Mouse (Mus musculus) G1E (cell line): Measurements from ENCODE around the gene Atp1b3. TPM values are rescaled to one million over a fixed set of nuclear protein-coding genes. Genes with fewer than 3 reads are reported as not detected.

Experiments
- ATAC-seq: 2 replicates; pipeline ENCODE4 v1.8.0; 2016; ENCODE audit warnings: mild to moderate bottlenecking; ENCODE audit not compliant: insufficient number of reproducible peaks, poor library complexity, low FRiP score, severe bottlenecking; ENCODE audit errors: extremely low read depth
- DNase-seq: peaks from one replicate; pipeline ENCODE4 v3.0.0; 2012; ENCODE audit warnings: low spot score
- H3K27me3 ChIP-seq: 2 replicates; pipeline ENCODE4 v1.6.1; 2012; ENCODE audit warnings: mild to moderate bottlenecking, low read length, inconsistent platforms; ENCODE audit not compliant: insufficient read depth
- H3K36me3 ChIP-seq: replicated peaks from 2 replicates; pipeline ENCODE3; 2012; ENCODE audit warnings: mild to moderate bottlenecking, inconsistent platforms
- H3K4me1 ChIP-seq: 2 replicates; pipeline ENCODE4 v1.6.1; 2012; ENCODE audit warnings: low read depth, low read length, inconsistent platforms, mixed read lengths; ENCODE audit not compliant: insufficient read depth
- H3K4me3 ChIP-seq: 2 replicates; pipeline ENCODE4 v1.5.1; 2012; ENCODE audit warnings: low read depth, mild to moderate bottlenecking, inconsistent platforms, low read length, moderate library complexity, mixed read lengths
- H3K9me3 ChIP-seq: replicated peaks from 2 replicates; pipeline ENCODE4 v1.6.1; 2012; ENCODE audit warnings: inconsistent platforms
- CTCF ChIP-seq: IDR thresholded peaks from 2 replicates; pipeline ENCODE4 v1.5.1; 2012; ENCODE audit warnings: low read depth, low read length, inconsistent platforms, mixed read lengths
- GATA1 ChIP-seq: IDR thresholded peaks from 2 replicates; pipeline ENCODE4 v1.6.1; 2012; ENCODE audit warnings: borderline replicate concordance, low read length, inconsistent platforms, mixed read lengths
- GATA2 ChIP-seq: IDR thresholded peaks from 2 replicates; pipeline ENCODE4 v1.6.1; 2012; ENCODE audit warnings: low read depth, low read length, inconsistent platforms, borderline replicate concordance
- POLR2AphosphoS5 ChIP-seq: IDR thresholded peaks from 2 replicates; pipeline ENCODE4 v1.6.1; 2012; ENCODE audit warnings: low read depth, low read length, inconsistent platforms; ENCODE audit not compliant: insufficient replicate concordance
- TAL1 ChIP-seq: conservative IDR thresholded peaks from 2 replicates; pipeline ENCODE4 v1.6.1; 2012; ENCODE audit warnings: low read depth, low read length, inconsistent platforms, mixed read lengths
- polyA plus RNA-seq: library from polyadenylated mRNA; stranded (reverse); fragments of >175 nt; gene quantifications from 2 replicates; pipeline ENCODE4 v1.2.3, GENCODE M21; 2012
- total RNA-seq, 2 experiments: library from RNA; stranded (forward) in 1 of 2; stranded (reverse) in 1 of 2; fragments of 200-1000 nt in 1 of 2; fragments of >200 nt in 1 of 2; fragmentation: Nextera tagmentation in 1 of 2; gene quantifications; 2 replicates each; pipeline ENCODE4 v1.2.3; 2014 to 2017

Atp1b3 gene
- total and polyA plus RNA-seq, 3 experiments: 77.8 to 89.3 (median 79.5) TPM

DNA sequence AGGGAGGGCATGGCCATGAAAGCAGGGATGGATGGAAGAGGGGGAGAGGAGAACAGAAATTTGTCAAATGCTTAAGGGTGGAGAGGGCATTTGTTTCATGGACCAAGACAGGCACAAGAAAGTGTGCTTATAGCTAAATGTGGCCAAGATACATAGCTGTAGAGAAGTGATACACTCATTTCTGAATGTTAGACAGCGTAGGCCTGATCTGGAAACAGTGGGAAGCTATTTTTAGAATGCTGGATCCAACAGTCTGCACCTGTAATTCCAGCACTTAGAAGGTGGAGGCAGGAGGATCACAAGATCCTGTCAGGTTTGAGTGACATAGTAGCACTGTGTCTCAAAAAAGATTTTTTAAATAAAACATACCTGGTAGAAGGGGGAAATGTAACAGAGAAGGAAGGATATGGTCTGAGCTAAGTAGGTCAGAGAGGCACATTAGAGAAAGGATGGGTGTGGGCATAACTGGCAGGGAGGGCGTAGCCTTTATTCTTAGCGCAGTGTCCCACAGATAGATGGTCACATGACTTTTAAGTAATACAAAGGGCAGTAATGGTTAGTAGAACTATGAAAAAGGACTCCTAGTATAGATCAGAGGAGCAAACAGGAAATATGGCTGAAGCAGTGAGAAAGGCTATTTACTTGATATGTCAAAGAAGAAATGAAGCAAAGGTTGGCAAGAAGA is 64.8 kb downstream of the Atp1b3 start:
- no peaks in the 10 kb centered on the region for H3K4me1 ChIP-seq

DNA sequence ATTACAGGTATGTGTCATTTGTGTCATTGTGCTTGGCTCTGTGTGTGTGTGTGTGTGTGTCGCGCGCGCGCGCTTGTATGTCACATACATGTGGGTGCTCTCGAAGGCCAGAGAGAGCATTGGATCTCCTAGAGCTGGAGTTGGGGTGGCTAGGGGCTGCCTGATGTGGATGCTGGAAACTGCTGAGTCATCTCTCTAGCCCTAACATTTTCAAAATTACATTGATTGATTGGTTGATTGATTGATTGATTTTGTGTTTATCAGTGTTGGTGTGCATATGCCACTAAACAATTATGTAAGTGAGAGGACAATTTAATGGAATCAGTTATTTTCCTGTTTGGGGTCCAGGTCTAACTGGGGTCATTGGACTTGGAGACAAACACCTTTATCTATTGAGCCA is 72.1 kb downstream of the Atp1b3 start:
- DNase-seq (no peak), ATAC-seq (no peak)
- H3K4me3 ChIP-seq: no peak overlapping the region
- no peaks in the 10 kb centered on the region; the same call in 1 of the 2 replicates for H3K4me1 ChIP-seq
- no peaks in the 10 kb centered on the region for H3K9me3 ChIP-seq
- TF ChIP-seq TAL1 (no peak), POLR2AphosphoS5 (no peak), CTCF (no peak), GATA1 (no peak)
- peaks cover 40% of the 10 kb centered on the region for H3K36me3 ChIP-seq
- H3K27me3 ChIP-seq: no peaks in the 10 kb centered on the region

More for the DNA sequence above, 64.8 kb downstream of the Atp1b3 start:
- no peak for TF ChIP-seq TAL1
- TF ChIP-seq CTCF: no peak
- no peak for TF ChIP-seq POLR2AphosphoS5
- no peak for TF ChIP-seq GATA2
- TF ChIP-seq GATA1: no peak
- Histone ChIP-seq H3K4me3 (no peak overlapping the region), H3K36me3 (peaks cover 53% of the 10 kb centered on the region), H3K27me3 (no peaks in the 10 kb centered on the region), H3K9me3 (no peaks in the 10 kb centered on the region)
- DNase-seq: no peak
- no peak for ATAC-seq

DNA sequence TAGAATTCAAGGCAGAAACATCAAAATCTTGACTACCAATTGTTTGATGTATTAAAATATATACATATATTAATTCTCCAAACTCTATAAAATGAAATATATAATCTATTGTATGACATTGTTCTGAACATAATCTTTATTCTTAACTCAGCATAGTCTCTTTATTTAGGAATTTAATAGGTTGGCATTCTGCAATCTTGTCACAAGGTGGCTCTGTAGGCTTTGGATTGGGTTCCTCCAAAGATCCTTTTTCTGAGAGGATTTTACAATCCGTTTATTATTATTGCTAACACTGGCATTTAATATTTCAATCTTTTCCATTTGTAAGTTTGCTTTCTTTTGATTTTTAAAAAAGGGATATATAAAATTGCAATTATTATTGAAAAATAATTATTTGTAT is 79.3 kb downstream of the Atp1b3 start:
- H3K9me3 ChIP-seq: no peaks in the 10 kb centered on the region
- H3K4me1 ChIP-seq: no peaks in the 10 kb centered on the region; the same call in 1 of the 2 replicates
- H3K36me3 ChIP-seq: peaks cover 21% of the 10 kb centered on the region
- DNase-seq (no peak), ATAC-seq (no peak)
- H3K27me3 ChIP-seq: no peaks in the 10 kb centered on the region
- H3K4me3 ChIP-seq: no peak overlapping the region
- TF ChIP-seq GATA1 (no peak), TAL1 (no peak), CTCF (no peak), GATA2 (no peak), POLR2AphosphoS5 (no peak)

Other genes with a start within 250 kb of the Atp1b3 start
- 7.1 and 11.9 TPM in 2 replicates for gene Gk5, start 245.1 kb downstream of the Atp1b3 start, total RNA-seq (2014; fragmentation: Nextera tagmentation)
- 5.1 and 6.2 TPM in 2 replicates for gene Gk5, start 245.1 kb downstream of the Atp1b3 start, total RNA-seq (2017)
- 1.1 and 1.6 TPM in 2 replicates for gene Gk5, start 245.1 kb downstream of the Atp1b3 start, polyA plus RNA-seq
- 72.1 and 101 TPM in 2 replicates for gene Tfdp2, start 168.2 kb downstream of the Atp1b3 start, total RNA-seq (2014; fragmentation: Nextera tagmentation)
- gene Tfdp2, start 168.2 kb downstream of the Atp1b3 start, total RNA-seq (2017): 31.6 and 42.7 TPM in 2 replicates
- 8.0 and 10.7 TPM in 2 replicates for gene Tfdp2, start 168.2 kb downstream of the Atp1b3 start, polyA plus RNA-seq
- 102 and 104 TPM in 2 replicates for gene Rnf7, start 114.2 kb upstream of the Atp1b3 start, total RNA-seq (2014; fragmentation: Nextera tagmentation)
- gene Rnf7, start 114.2 kb upstream of the Atp1b3 start, total RNA-seq (2017): 79.5 and 85.0 TPM in 2 replicates
- gene Rnf7, start 114.2 kb upstream of the Atp1b3 start, polyA plus RNA-seq: 41.8 and 71.5 TPM in 2 replicates
- gene Gm28729, start 160.8 kb upstream of the Atp1b3 start, total RNA-seq (2014; fragmentation: Nextera tagmentation): not detected in 2 replicates
- gene Gm28729, start 160.8 kb upstream of the Atp1b3 start, total RNA-seq (2017): 0.06 and 0.16 TPM in 2 replicates
- not detected in 2 replicates for gene Gm28729, start 160.8 kb upstream of the Atp1b3 start, polyA plus RNA-seq